Mouse (Mus musculus) kidney, adult 2 months (tissue): ENCODE data around the gene Kif28. TPM values are rescaled to one million over a fixed set of nuclear protein-coding genes. Genes with fewer than 3 reads are reported as not detected.

ENCODE experiments used
- DNase-seq: peaks from one replicate; pipeline ENCODE4 v3.0.0; 2021
- H3K27ac ChIP-seq: fragments of 200-500 bp; 2 replicates; pipeline ENCODE4 v1.5.1; 2012; ENCODE audit warnings: low read depth, low read length, control low read depth, inconsistent platforms; ENCODE audit not compliant: insufficient read depth
- H3K27me3 ChIP-seq: fragments of 200-500 bp; replicated peaks from 2 replicates; pipeline ENCODE4 v1.6.1; 2012; ENCODE audit warnings: mild to moderate bottlenecking, moderate library complexity, low read length, inconsistent platforms; ENCODE audit not compliant: control insufficient read depth, insufficient read depth
- H3K36me3 ChIP-seq: fragments of 200-500 bp; 2 replicates; pipeline ENCODE4 v1.6.1; 2012; ENCODE audit warnings: mild to moderate bottlenecking, moderate library complexity, low read length, inconsistent platforms; ENCODE audit not compliant: control insufficient read depth, insufficient read depth
- H3K4me1 ChIP-seq: fragments of 200-500 bp; 2 replicates; pipeline ENCODE4 v1.6.1; 2011; ENCODE audit warnings: low read length; ENCODE audit not compliant: control insufficient read depth, insufficient read depth
- H3K4me3 ChIP-seq: fragments of 200-500 bp; 2 replicates; pipeline ENCODE4 v1.5.1; 2011; ENCODE audit warnings: mild to moderate bottlenecking, low read depth, low read length, control low read depth; ENCODE audit not compliant: insufficient read depth
- CTCF ChIP-seq: fragments of 200-500 bp; conservative IDR thresholded peaks from 2 replicates; pipeline ENCODE4 v1.5.1; 2011; ENCODE audit warnings: low read depth, mild to moderate bottlenecking, control low read depth, low read length, moderate library complexity, mixed read lengths; ENCODE audit not compliant: insufficient read depth, insufficient read length
- POLR2A ChIP-seq: fragments of 200-500 bp; IDR thresholded peaks from one replicate; pipeline ENCODE4 v1.6.1; 2011; ENCODE audit warnings: low read depth, low read length, control low read depth
- WGBS: fragments of 180-500 bp; shearing (Covaris S2); methylation state at CpG from one replicate; pipeline ENCODE4 v1.1.7; 2018; 5-methylcytosine and 5-hydroxymethylcytosine counted together
- polyA plus RNA-seq: library from polyadenylated mRNA; depleted of rRNA; stranded (reverse); fragments of >200 nt; gene quantifications from 2 replicates; pipeline ENCODE4 v1.2.3, GENCODE M21; 2012

Kif28 gene
- polyA plus RNA-seq, 1 experiment, result not detected

- TF ChIP-seq POLR2A (no peak), CTCF (no peak)
- Histone ChIP-seq H3K4me3 (no peak overlapping the region), H3K27me3 (no peaks in the 10 kb centered on the region), H3K4me1 (no peaks in the 10 kb centered on the region), H3K27ac (no peak overlapping the region), H3K36me3 (peaks cover 19% of the 10 kb centered on the region)
- WGBS, result 79% methylated on average over 8 of the region's 8 CpGs
- peak; percentile 8 for DNase-seq
These were observed 7.9 kb upstream of the Kif28 start for GRCm38 (mm10) chr1:179753006-179753405.

- H3K36me3 ChIP-seq, result peaks cover 21% of the 10 kb centered on the region
- no peak for DNase-seq
- H3K4me3 ChIP-seq, result no peak overlapping the region
- no peak overlapping the region for H3K27ac ChIP-seq
- H3K4me1 ChIP-seq, result no peaks in the 10 kb centered on the region
- no peaks in the 10 kb centered on the region for H3K27me3 ChIP-seq
- 91% methylated on average over 11 of the region's 11 CpGs for WGBS
- TF ChIP-seq CTCF (no peak), POLR2A (no peak)
These were observed 7.2 kb upstream of the Kif28 start for GRCm38 (mm10) chr1:179752276-179752675.

GRCm38 (mm10) chr1:179743593-179744193 is 1.4 kb downstream of the Kif28 start:
- WGBS, result 66% methylated on average over 4 of the region's 4 CpGs
- Histone ChIP-seq H3K4me1 (no peaks in the 10 kb centered on the region), H3K36me3 (peaks cover 5% of the 10 kb centered on the region), H3K27ac (no peak overlapping the region), H3K4me3 (no peak overlapping the region), H3K27me3 (no peaks in the 10 kb centered on the region)
- DNase-seq, result no peak
- TF ChIP-seq POLR2A (no peak), CTCF (0 out of 2 replicates have a peak, but pooled peaks have one; percentile 3)

- 84% methylated on average over 3 of the region's 3 CpGs for WGBS
- TF ChIP-seq CTCF, result no peak
- TF ChIP-seq POLR2A, result no peak
- Histone ChIP-seq H3K27me3 (no peaks in the 10 kb centered on the region), H3K36me3 (no peaks in the 10 kb centered on the region), H3K4me3 (no peak overlapping the region), H3K4me1 (no peaks in the 10 kb centered on the region), H3K27ac (no peak overlapping the region)
- no peak for DNase-seq
These were observed 8.6 kb downstream of the Kif28 start for GRCm38 (mm10) chr1:179736483-179736882.

- Histone ChIP-seq H3K36me3 (no peaks in the 10 kb centered on the region), H3K27ac (no peak overlapping the region), H3K4me1 (no peaks in the 10 kb centered on the region), H3K27me3 (no peaks in the 10 kb centered on the region), H3K4me3 (no peak overlapping the region)
- TF ChIP-seq CTCF, result peak; percentile 67
- TF ChIP-seq POLR2A, result no peak
- peak; percentile 62 for DNase-seq
- WGBS, result 36% methylated on average over 15 of the region's 15 CpGs
These were observed 10.3 kb downstream of the Kif28 start for GRCm38 (mm10) chr1:179734500-179735474.

GRCm38 (mm10) chr1:179731391-179731790 is 13.7 kb downstream of the Kif28 start:
- Histone ChIP-seq H3K27me3 (no peaks in the 10 kb centered on the region), H3K4me1 (no peaks in the 10 kb centered on the region), H3K36me3 (no peaks in the 10 kb centered on the region), H3K27ac (no peak overlapping the region), H3K4me3 (no peak overlapping the region)
- 80% methylated on average over 3 of the region's 3 CpGs for WGBS
- TF ChIP-seq CTCF, result no peak
- TF ChIP-seq POLR2A, result no peak
- no peak for DNase-seq

- DNase-seq, result no peak
- H3K4me3 ChIP-seq, result no peak overlapping the region
- no peaks in the 10 kb centered on the region for H3K27me3 ChIP-seq
- no peak for TF ChIP-seq POLR2A
- no peak for TF ChIP-seq CTCF
- no peak overlapping the region for H3K27ac ChIP-seq
- H3K36me3 ChIP-seq, result no peaks in the 10 kb centered on the region
- no peaks in the 10 kb centered on the region for H3K4me1 ChIP-seq
- 89% methylated on average over 10 of the region's 10 CpGs for WGBS
These were observed 16.4 kb downstream of the Kif28 start for GRCm38 (mm10) chr1:179728661-179729060.
